Comparison of ENCODE assay signal across 13 mouse cellular contexts in the genomic region with DNA sequence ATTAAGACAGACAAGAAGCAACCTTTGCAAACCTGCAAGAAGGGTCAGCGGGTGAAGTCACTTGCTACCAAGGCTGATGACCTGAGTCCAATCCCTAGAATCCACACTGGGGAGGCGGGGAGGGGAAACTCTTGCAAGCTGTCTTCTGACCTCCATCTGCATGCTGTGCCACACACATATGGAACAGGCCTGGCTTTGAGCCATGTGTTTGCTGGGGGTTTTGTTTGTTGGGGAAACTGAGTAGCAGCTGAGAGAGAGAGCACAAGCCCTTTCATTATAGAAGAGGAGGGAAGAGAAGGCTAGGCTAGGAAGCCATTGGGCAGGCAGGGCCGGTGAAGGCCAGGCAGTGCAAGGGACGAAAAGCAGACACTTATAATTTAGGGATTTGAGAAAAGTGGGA.
A peak's percentile ranks its signal among the peaks of the same experiment; 100 is the strongest.
DNase-seq lines count a peak whose midpoint lies in the region; ATAC-seq and TF ChIP-seq lines count a peak whose summit lies in the region.
"Had no signal": no experiment of that assay in that cellular context is flagged by ENCODE, and none has a peak within 500 bp of the region (broad histone marks: within the 10 kb centered on the region; RNA-seq: fewer than 3 reads in every experiment).

No protein-coding gene starts in this region.

- no peak overlapping the region for H3K4me2 ChIP-seq in heart, embryonic 11.5 days
- peak overlapping the region; percentile 36; the same call in 1 of the 2 replicates for H3K4me2 ChIP-seq in embryonic facial prominence, embryonic 13.5 days
- no peak overlapping the region; the same call in 1 of the 2 replicates for H3K4me2 ChIP-seq in hindbrain, embryonic 11.5 days (replicated peaks; ENCODE audit: low read depth, low read length)
- H3K4me2 ChIP-seq in midbrain, postnatal 0 days (ENCODE audit: low read depth, low read length, poor library complexity, severe bottlenecking), result no peak overlapping the region
- no peak overlapping the region for H3K4me2 ChIP-seq in liver, embryonic 12.5 days

- intact Hi-C loops in heart, postnatal 10 days (cut with DNase I), result no loop called here

- no peaks in the 10 kb centered on the region for H3K9me3 ChIP-seq in heart, embryonic 11.5 days (replicated peaks; ENCODE audit: control insufficient read depth, low read length)
- 0 out of 2 replicates have a peak, but pooled peaks cover 2% of the 10 kb centered on the region for H3K9me3 ChIP-seq in embryonic facial prominence, embryonic 13.5 days
- H3K9me3 ChIP-seq in hindbrain, embryonic 11.5 days (ENCODE audit: control insufficient read depth, low read length), result no peaks in the 10 kb centered on the region
- no peaks in the 10 kb centered on the region for H3K9me3 ChIP-seq in midbrain, postnatal 0 days (ENCODE audit: low read length)
- no peaks in the 10 kb centered on the region for H3K9me3 ChIP-seq in liver, embryonic 12.5 days (replicated peaks)

- TF ChIP-seq CTCF in midbrain, postnatal 0 days (IDR thresholded peaks at IDR 0.05), result no peak

- no peak overlapping the region for H3K4me3 ChIP-seq in heart, embryonic 11.5 days (ENCODE audit: low read depth, low read length)
- no peak overlapping the region for H3K4me3 ChIP-seq in embryonic facial prominence, embryonic 13.5 days
- H3K4me3 ChIP-seq in hindbrain, embryonic 11.5 days (ENCODE audit: low read depth, low read length), result no peak overlapping the region
- H3K4me3 ChIP-seq in midbrain, postnatal 0 days (ENCODE audit: low read depth, low read length), result no peak overlapping the region
- H3K4me3 ChIP-seq in liver, embryonic 12.5 days, result no peak overlapping the region

- no peaks in the 10 kb centered on the region for H3K27me3 ChIP-seq in heart, embryonic 11.5 days (ENCODE audit: control insufficient read depth, insufficient read depth, low read length)
- no peaks in the 10 kb centered on the region for H3K27me3 ChIP-seq in embryonic facial prominence, embryonic 13.5 days
- no peaks in the 10 kb centered on the region for H3K27me3 ChIP-seq in hindbrain, embryonic 11.5 days (ENCODE audit: control insufficient read depth, insufficient read depth, low read length)
- no peaks in the 10 kb centered on the region for H3K27me3 ChIP-seq in midbrain, postnatal 0 days (ENCODE audit: insufficient read depth, low read length)
- no peaks in the 10 kb centered on the region for H3K27me3 ChIP-seq in liver, embryonic 12.5 days (replicated peaks)
- H3K27me3 ChIP-seq: Patski had no signal

- peaks cover 58% of the 10 kb centered on the region for H3K4me1 ChIP-seq in heart, embryonic 11.5 days (ENCODE audit: control insufficient read depth, insufficient read depth, low read length)
- H3K4me1 ChIP-seq in embryonic facial prominence, embryonic 13.5 days, result peaks cover 77% of the 10 kb centered on the region
- H3K4me1 ChIP-seq in hindbrain, embryonic 11.5 days (replicated peaks; ENCODE audit: control insufficient read depth, insufficient read depth, low read length), result peaks cover 27% of the 10 kb centered on the region
- peaks cover 23% of the 10 kb centered on the region for H3K4me1 ChIP-seq in midbrain, postnatal 0 days (ENCODE audit: insufficient read depth, low read length)
- H3K4me1 ChIP-seq in liver, embryonic 12.5 days, result no peaks in the 10 kb centered on the region

- WGBS in heart, embryonic 11.5 days (ENCODE audit: insufficient replicate concordance), result 72% methylated on average over 4 of the region's 4 CpGs
- 39% methylated on average over 4 of the region's 4 CpGs for WGBS in embryonic facial prominence, embryonic 13.5 days
- WGBS in hindbrain, embryonic 11.5 days, result 40% methylated on average over 4 of the region's 4 CpGs
- 48% methylated on average over 4 of the region's 4 CpGs for WGBS in midbrain, postnatal 0 days
- WGBS in liver, embryonic 12.5 days (ENCODE audit: insufficient replicate concordance), result 71% methylated on average over 4 of the region's 4 CpGs

- no peaks in the 10 kb centered on the region for H3K36me3 ChIP-seq in heart, embryonic 11.5 days (ENCODE audit: control insufficient read depth, insufficient read depth, low read length)
- peaks cover 15% of the 10 kb centered on the region for H3K36me3 ChIP-seq in embryonic facial prominence, embryonic 13.5 days
- no peaks in the 10 kb centered on the region for H3K36me3 ChIP-seq in hindbrain, embryonic 11.5 days (ENCODE audit: control insufficient read depth, insufficient read depth, low read length)
- H3K36me3 ChIP-seq in midbrain, postnatal 0 days (ENCODE audit: insufficient read depth, low read length), result no peaks in the 10 kb centered on the region
- H3K36me3 ChIP-seq in liver, embryonic 12.5 days, result no peaks in the 10 kb centered on the region

- no peak overlapping the region for H3K9ac ChIP-seq in heart, embryonic 11.5 days (ENCODE audit: low read depth, low read length)
- H3K9ac ChIP-seq in embryonic facial prominence, embryonic 13.5 days, result no peak overlapping the region
- H3K9ac ChIP-seq in hindbrain, embryonic 11.5 days (ENCODE audit: low read depth, low read length), result no peak overlapping the region
- H3K9ac ChIP-seq in midbrain, postnatal 0 days (replicated peaks; ENCODE audit: low read length, poor library complexity, severe bottlenecking), result no peak overlapping the region
- H3K9ac ChIP-seq in liver, embryonic 12.5 days, result no peak overlapping the region

- ATAC-seq in heart, embryonic 11.5 days (replicated peaks; ENCODE audit: insufficient number of reproducible peaks, low FRiP score, low TSS enrichment), result no peak
- no peak for ATAC-seq in embryonic facial prominence, embryonic 13.5 days (ENCODE audit: insufficient number of reproducible peaks, insufficient read depth, low FRiP score, low TSS enrichment, low read depth)
- ATAC-seq in hindbrain, embryonic 11.5 days (ENCODE audit: low FRiP score), result peak; percentile 31
- ATAC-seq in midbrain, postnatal 0 days (ENCODE audit: low FRiP score), result no peak
- ATAC-seq in liver, embryonic 12.5 days, result no peak
- ATAC-seq: Patski had no signal

- DNase-seq in heart, postnatal 10 days, result no peak
- no peak for DNase-seq in hindbrain, embryonic 11.5 days (ENCODE audit: low spot score)
- DNase-seq in midbrain, postnatal 0 days (ENCODE audit: low spot score), result no peak
- no peak for DNase-seq in gastrocnemius, adult 18-20 months (ENCODE audit: low spot score)
- DNase-seq in urinary bladder, postnatal 25 days (ENCODE audit: low spot score), result no peak
- DNase-seq: adrenal gland, postnatal 14 days; cerebellum, adult 8-10 months; layer of hippocampus, postnatal 36 days; lung, postnatal 36 days had no signal

- 0 out of 2 replicates have a peak overlapping the region, but pooled peaks have one; percentile 35 for H3K27ac ChIP-seq in heart, embryonic 11.5 days (ENCODE audit: low read depth, low read length)
- peak overlapping the region; percentile 62; the same call in 1 of the 2 replicates for H3K27ac ChIP-seq in embryonic facial prominence, embryonic 13.5 days
- H3K27ac ChIP-seq in hindbrain, embryonic 11.5 days (ENCODE audit: low read depth, low read length), result peak overlapping the region; percentile 58
- peak overlapping the region; percentile 69 for H3K27ac ChIP-seq in midbrain, postnatal 0 days (ENCODE audit: low read depth, low read length)
- H3K27ac ChIP-seq in liver, embryonic 12.5 days, result no peak overlapping the region
